Mouse (Mus musculus) urinary bladder, adult 18-20 months (tissue): ENCODE results near the gene Ntrk3.

Experiments used
- DNase-seq, 2 experiments: peaks; one replicate each; pipeline ENCODE4 v3.0.0; 2022; ENCODE audit warnings: low spot score in 2 of 2, mixed read lengths in 2 of 2

The Ntrk3 gene

GRCm38 (mm10) chr7:78720989-78721816, 16.6 kb downstream of the Ntrk3 start:
- no peak for DNase-seq

DNA sequence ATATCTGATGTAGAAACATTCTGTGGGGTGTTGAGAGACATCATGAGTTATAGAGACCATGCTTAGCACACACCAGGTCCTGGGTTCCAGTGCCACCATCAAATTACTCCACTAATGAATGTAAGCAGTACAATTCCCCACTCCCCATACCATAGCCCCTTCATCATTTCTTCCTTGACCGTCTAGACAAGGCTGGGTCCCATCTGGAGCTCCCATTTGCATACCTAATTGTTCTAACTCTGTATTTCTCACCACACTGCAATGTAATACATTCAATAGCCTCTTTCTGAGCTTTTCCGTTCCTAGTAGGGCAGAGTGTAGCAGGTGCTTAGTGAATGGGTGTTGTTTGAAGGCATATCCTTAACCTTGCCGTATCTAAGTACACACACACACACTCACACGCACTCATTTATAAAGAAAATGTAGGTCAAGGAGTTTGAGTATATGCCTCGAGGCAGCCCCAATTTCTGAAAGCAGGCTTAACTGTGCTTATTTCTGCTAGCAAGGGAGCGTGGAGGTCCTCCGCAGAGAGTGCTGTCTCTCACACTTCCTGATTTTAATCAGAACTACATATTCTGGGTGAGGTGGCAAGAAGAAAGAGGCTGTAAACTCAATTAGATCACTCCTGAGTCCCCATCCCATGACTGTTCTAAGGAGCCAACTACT, 17.9 kb downstream of the Ntrk3 start:
- DNase-seq, result no peak

- DNase-seq, result no peak
Measured at GRCm38 (mm10) chr7:78719117-78719516, 18.7 kb downstream of the Ntrk3 start.

GRCm38 (mm10) chr7:78718191-78718609, 19.6 kb downstream of the Ntrk3 start:
- DNase-seq, result peak in 1 of 2 experiments; percentile 0

GRCm38 (mm10) chr7:78707708-78708107, 30.1 kb downstream of the Ntrk3 start:
- DNase-seq, result no peak

GRCm38 (mm10) chr7:78707122-78707521, 30.7 kb downstream of the Ntrk3 start:
- DNase-seq, result no peak

GRCm38 (mm10) chr7:78702676-78703075, 35.1 kb downstream of the Ntrk3 start:
- no peak for DNase-seq

DNA sequence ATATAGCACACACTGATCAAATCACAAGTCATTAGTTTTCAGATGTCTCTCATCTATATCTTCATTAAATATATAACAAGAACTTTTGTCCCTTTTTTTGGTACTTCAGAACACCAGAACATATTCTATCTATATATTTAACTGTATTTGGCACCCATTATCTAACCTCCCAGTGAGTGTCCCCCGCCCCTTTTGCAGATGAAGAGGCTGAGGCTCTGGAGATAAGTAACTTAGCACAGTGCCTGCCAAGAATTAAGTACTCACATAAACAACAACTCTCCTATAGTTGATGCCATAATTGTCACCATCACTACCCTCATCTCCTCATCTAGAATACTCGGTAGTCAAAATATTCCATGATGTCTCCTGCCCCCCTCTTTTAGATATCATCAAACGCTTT, 42.6 kb downstream of the Ntrk3 start:
- no peak for DNase-seq

DNA sequence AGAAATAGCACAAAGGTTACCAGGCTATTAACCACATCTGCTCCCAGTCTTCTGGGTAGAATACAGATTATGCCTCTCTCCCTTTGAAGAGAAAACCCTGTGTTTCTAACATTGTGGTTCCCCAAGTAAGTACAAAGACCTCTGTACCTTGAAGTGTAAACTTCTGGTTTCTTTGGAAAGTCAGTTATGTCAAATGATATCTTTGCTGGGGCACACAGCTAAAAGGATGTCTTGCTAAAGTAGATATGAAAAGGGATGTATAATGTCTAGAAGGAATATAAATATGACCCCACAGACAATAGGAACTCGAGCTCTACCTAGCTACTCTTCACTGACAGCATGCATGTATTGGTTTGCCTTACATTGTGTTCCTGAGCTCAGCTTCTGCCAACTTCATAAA, 44.7 kb downstream of the Ntrk3 start:
- no peak for DNase-seq

- no peak for DNase-seq
Measured at GRCm38 (mm10) chr7:78690956-78691355, 46.9 kb downstream of the Ntrk3 start.

DNA sequence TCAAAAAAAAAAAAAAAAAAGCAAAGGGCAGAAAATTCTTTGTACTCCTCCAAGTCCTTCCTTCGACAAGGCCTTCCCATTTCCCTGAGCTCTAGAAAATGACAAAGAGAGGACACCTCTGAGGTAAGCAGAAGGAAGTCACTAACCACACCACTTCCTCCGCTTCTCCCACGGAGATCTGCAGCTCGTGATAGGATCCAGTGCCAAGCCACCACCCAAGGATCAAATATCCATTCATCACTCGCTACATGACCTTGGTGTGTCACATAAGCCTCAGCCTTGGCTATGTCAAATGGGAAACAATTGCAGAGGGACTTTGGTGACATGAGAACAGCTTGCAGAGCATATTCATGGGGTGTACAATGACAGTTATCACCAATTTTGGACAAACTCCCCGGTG, 52.9 kb downstream of the Ntrk3 start:
- DNase-seq, result no peak

- DNase-seq, result no peak
Measured at GRCm38 (mm10) chr7:78680871-78681270, 56.9 kb downstream of the Ntrk3 start.

DNA sequence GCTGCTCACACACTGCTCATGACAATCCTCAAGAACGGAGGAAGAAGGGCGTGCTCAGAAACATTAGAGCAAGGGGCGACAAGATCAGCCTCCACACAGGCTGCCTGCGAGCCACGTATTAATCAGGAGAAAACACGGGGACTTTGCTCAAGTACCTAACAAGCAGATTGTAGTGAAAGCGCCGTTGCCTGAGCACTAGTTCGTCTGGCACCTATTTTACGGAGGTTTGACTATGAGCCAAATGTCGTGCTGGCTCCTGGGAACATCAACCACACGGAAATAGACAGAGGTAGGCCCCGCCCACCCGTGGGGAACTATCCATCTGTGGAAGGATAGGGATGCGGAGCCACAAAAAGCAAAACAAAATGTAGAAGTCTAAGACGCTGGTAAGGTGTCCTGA, 68.4 kb downstream of the Ntrk3 start:
- DNase-seq, result no peak

- no peak for DNase-seq
Measured at GRCm38 (mm10) chr7:78668916-78669315, 68.9 kb downstream of the Ntrk3 start.

- no peak for DNase-seq
Measured at GRCm38 (mm10) chr7:78668003-78668635, 69.7 kb downstream of the Ntrk3 start.

GRCm38 (mm10) chr7:78660832-78661231, 77.0 kb downstream of the Ntrk3 start:
- DNase-seq, result no peak

GRCm38 (mm10) chr7:78659846-78660245, 78.0 kb downstream of the Ntrk3 start:
- DNase-seq, result no peak

- no peak for DNase-seq
Measured at GRCm38 (mm10) chr7:78658026-78658425, 79.8 kb downstream of the Ntrk3 start.

DNA sequence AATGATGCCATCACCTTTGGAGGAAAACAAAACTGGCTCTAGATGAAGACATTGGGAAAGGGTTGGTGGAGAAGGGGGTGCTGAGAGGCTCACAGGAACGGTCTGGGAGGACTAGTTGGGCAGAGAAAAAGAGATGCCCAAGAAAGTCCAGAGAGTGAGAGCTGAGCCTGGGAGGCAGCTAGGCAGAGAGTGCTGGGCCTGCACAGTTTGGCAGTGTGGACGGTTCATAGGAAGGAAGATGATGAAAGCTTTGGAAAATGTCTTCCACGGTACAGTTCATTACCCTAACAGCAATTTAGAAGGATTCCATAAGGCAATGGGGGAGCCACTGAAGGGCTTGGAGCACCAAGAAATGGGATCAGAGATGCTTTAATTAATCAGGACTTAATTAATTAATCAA, 81.6 kb downstream of the Ntrk3 start:
- no peak for DNase-seq

- no peak for DNase-seq
Measured at GRCm38 (mm10) chr7:78653686-78654085, 84.1 kb downstream of the Ntrk3 start.

- no peak for DNase-seq
Measured at GRCm38 (mm10) chr7:78652296-78652695, 85.5 kb downstream of the Ntrk3 start.

GRCm38 (mm10) chr7:78651540-78651939, 86.3 kb downstream of the Ntrk3 start:
- DNase-seq, result no peak

- DNase-seq, result no peak
Measured at GRCm38 (mm10) chr7:78643667-78644066, 94.1 kb downstream of the Ntrk3 start.
